Mouse (Mus musculus) midbrain, embryonic 16.5 days (tissue): ENCODE measurements at regions not wholly inside any gene's neighbourhood (a gene's known extent, or its start where the extent isn't known, plus 50 kb on each side); places are given as distances from the start of the nearest gene placed in this dataset.

ENCODE experiments used
- ATAC-seq: fragments of 200-750 bp; cut with Nextera tagmentation; 2 replicates; pipeline ENCODE4 v1.8.0; 2017; ENCODE audit warnings: moderate TSS enrichment
- H3K27ac ChIP-seq: fragments of 300-500 bp; sonication (generic); 2 replicates; pipeline ENCODE4 v1.5.1; 2014; ENCODE audit warnings: mild to moderate bottlenecking, low read length, mixed read lengths
- H3K27me3 ChIP-seq: fragments of 300-500 bp; sonication (generic); 2 replicates; pipeline ENCODE4 v1.6.1; 2014; ENCODE audit warnings: low read depth, low read length, mixed read lengths; ENCODE audit not compliant: control insufficient read depth, insufficient read depth
- H3K36me3 ChIP-seq: fragments of 300-500 bp; sonication (generic); 2 replicates; pipeline ENCODE4 v1.6.1; 2014; ENCODE audit warnings: mild to moderate bottlenecking, low read length, moderate library complexity, mixed read lengths; ENCODE audit not compliant: control insufficient read depth, insufficient read depth
- H3K4me1 ChIP-seq: fragments of 300-500 bp; sonication (generic); 2 replicates; pipeline ENCODE4 v1.6.1; 2014; ENCODE audit warnings: mild to moderate bottlenecking, low read length, mixed read lengths; ENCODE audit not compliant: control insufficient read depth, insufficient read depth
- H3K4me2 ChIP-seq: fragments of 300-500 bp; sonication (generic); 2 replicates; pipeline ENCODE4 v1.6.1; 2014; ENCODE audit warnings: mild to moderate bottlenecking, low read length, mixed read lengths
- H3K4me3 ChIP-seq: fragments of 300-500 bp; sonication (generic); 2 replicates; pipeline ENCODE4 v1.5.1; 2014; ENCODE audit warnings: low read depth, mild to moderate bottlenecking, low read length, moderate library complexity, mixed read lengths
- H3K9ac ChIP-seq: fragments of 300-500 bp; sonication (generic); 2 replicates; pipeline ENCODE4 v1.6.1; 2014; ENCODE audit warnings: low read depth, low read length, mixed read lengths
- H3K9me3 ChIP-seq: fragments of 300-500 bp; sonication (generic); replicated peaks from 2 replicates; pipeline ENCODE4 v1.6.1; 2014; ENCODE audit warnings: mild to moderate bottlenecking, low read length, mixed read lengths; ENCODE audit not compliant: control insufficient read depth, poor library complexity, severe bottlenecking
- WGBS: fragments of 180-500 bp; shearing (Covaris S2); extraction: QIAGEN DNeasy Blood & Tissue Kit; methylation state at CpG from one replicate; pipeline ENCODE4 v1.1.7; 2014; 5-methylcytosine and 5-hydroxymethylcytosine counted together

DNA sequence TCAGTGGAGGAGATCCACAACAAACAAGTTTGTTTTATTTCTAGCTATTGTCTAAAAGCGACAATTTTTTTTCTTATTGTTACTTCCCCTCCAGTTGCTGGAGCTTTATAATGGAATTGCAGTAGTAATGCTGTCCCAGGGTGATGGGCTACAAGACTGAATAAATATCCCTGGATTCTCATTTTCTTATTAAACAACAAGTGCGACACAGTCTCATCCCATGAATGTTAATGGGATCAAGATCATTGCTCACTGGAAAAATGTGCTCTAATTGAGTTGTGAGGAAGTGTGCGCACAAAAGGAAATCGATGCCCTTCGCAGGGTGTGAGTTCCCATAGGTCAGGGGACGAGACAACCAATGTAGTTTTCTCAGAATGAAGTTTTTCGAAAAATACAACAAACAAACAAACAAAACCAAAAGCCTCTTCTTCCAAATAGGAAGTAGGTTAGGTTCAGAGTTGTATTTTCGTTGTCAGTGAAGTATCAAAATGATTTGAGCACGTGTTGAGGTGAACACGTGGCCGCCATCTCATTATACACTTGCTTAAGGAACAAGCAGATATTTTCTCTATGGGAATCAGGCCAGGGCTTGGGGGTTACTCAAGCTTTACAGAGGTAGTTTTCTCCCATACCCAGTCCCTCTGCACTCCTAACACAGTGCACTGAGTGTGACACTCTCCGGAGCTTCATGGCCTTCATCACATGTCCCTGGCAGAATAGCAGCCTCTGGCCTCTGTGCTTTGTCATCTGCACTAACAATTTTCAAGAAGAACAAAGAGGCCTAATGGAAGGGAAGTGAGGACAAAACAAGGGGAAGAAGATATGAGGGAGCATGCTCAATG, 205.7 kb downstream of the Rnf152 start:
- no peak overlapping the region for H3K4me2 ChIP-seq
- no peak for ATAC-seq
- H3K9me3 ChIP-seq = no peaks in the 10 kb centered on the region
- no peak overlapping the region for H3K4me3 ChIP-seq
- H3K27ac ChIP-seq = no peak overlapping the region
- 0 out of 2 replicates have a peak, but pooled peaks cover 2% of the 10 kb centered on the region for H3K4me1 ChIP-seq
- no peaks in the 10 kb centered on the region for H3K27me3 ChIP-seq
- no peaks in the 10 kb centered on the region for H3K36me3 ChIP-seq
- H3K9ac ChIP-seq = no peak overlapping the region
- WGBS = 73% methylated on average over 12 of the region's 12 CpGs

- no peak overlapping the region for H3K4me3 ChIP-seq
- no peaks in the 10 kb centered on the region for H3K27me3 ChIP-seq
- H3K9ac ChIP-seq = no peak overlapping the region
- H3K9me3 ChIP-seq = no peaks in the 10 kb centered on the region
- WGBS = 91% methylated on average over 2 of the region's 2 CpGs
- no peak overlapping the region for H3K27ac ChIP-seq
- H3K36me3 ChIP-seq = no peaks in the 10 kb centered on the region
- H3K4me2 ChIP-seq = no peak overlapping the region
- no peak for ATAC-seq
- H3K4me1 ChIP-seq = 0 out of 2 replicates have a peak, but pooled peaks cover 2% of the 10 kb centered on the region
Measured at GRCm38 (mm10) chr1:105148792-105149191, 207.7 kb downstream of the Rnf152 start.

DNA sequence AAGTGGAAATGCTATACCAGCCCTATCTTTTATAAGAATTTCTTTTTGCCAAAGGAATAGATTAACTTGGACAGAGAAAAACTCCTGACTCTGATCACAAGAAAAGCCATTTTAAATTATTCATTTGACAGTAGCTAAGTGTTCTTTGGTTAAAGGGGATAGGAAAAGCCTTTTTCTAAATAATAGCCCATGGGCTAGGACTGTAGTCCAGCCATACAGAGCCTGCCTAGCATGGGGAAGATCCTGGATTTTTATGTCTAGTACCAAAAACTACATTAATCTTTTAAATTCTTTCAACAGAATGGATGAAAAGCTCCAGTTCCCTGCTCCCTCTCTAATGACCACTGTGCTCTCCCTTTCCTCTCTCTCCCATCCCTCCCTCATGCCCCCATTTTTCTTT, 208.5 kb downstream of the Rnf152 start:
- Histone ChIP-seq H3K4me1 (0 out of 2 replicates have a peak, but pooled peaks cover 2% of the 10 kb centered on the region), H3K4me2 (no peak overlapping the region), H3K27ac (no peak overlapping the region; the same call in 1 of the 2 replicates), H3K27me3 (no peaks in the 10 kb centered on the region), H3K4me3 (no peak overlapping the region), H3K9me3 (no peaks in the 10 kb centered on the region), H3K9ac (no peak overlapping the region), H3K36me3 (no peaks in the 10 kb centered on the region)
- ATAC-seq = peak; percentile 66; the same call in 1 of the 2 replicates

- no peak for ATAC-seq
- H3K4me3 ChIP-seq = no peak overlapping the region
- H3K27me3 ChIP-seq = no peaks in the 10 kb centered on the region
- H3K4me1 ChIP-seq = no peaks in the 10 kb centered on the region
- no peak overlapping the region for H3K4me2 ChIP-seq
- no peaks in the 10 kb centered on the region for H3K9me3 ChIP-seq
- no peak overlapping the region for H3K27ac ChIP-seq
- no peak overlapping the region for H3K9ac ChIP-seq
- WGBS = 84% methylated on average over 4 of the region's 4 CpGs
- H3K36me3 ChIP-seq = no peaks in the 10 kb centered on the region
Measured at GRCm38 (mm10) chr1:105123936-105124335, 232.6 kb downstream of the Rnf152 start.

DNA sequence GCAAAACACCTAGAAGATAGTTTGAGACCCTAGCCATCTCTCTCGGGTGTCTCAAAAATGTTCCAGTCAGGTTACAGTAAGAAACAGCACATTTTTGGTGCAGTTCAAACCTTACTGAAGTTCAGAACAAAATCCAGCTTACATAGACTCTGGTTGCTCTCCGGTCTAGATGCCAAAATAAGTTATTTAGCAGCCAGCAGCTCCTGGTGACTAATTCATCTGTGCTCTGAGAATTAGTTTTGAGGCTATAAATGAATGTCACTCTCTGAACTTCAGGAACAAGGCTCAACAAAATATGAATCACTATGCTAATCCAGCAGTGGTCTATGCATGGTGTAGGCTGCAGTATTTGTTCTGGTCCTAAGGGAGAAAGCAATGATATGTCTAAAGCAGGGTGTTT, 238.6 kb downstream of the Rnf152 start:
- Histone ChIP-seq H3K9me3 (no peaks in the 10 kb centered on the region), H3K27ac (no peak overlapping the region), H3K4me1 (no peaks in the 10 kb centered on the region), H3K9ac (no peak overlapping the region), H3K4me2 (no peak overlapping the region), H3K27me3 (no peaks in the 10 kb centered on the region), H3K4me3 (no peak overlapping the region), H3K36me3 (no peaks in the 10 kb centered on the region)
- WGBS = 86% methylated on average over 2 of the region's 2 CpGs
- no peak for ATAC-seq

- no peaks in the 10 kb centered on the region for H3K27me3 ChIP-seq
- no peaks in the 10 kb centered on the region for H3K36me3 ChIP-seq
- H3K27ac ChIP-seq = no peak overlapping the region
- H3K9ac ChIP-seq = no peak overlapping the region
- 86% methylated on average over 3 of the region's 3 CpGs for WGBS
- no peak overlapping the region for H3K4me2 ChIP-seq
- H3K9me3 ChIP-seq = no peaks in the 10 kb centered on the region
- ATAC-seq = no peak
- H3K4me3 ChIP-seq = no peak overlapping the region
- H3K4me1 ChIP-seq = 0 out of 2 replicates have a peak, but pooled peaks cover 3% of the 10 kb centered on the region
Measured at GRCm38 (mm10) chr1:105116231-105116630, 240.3 kb downstream of the Rnf152 start.

DNA sequence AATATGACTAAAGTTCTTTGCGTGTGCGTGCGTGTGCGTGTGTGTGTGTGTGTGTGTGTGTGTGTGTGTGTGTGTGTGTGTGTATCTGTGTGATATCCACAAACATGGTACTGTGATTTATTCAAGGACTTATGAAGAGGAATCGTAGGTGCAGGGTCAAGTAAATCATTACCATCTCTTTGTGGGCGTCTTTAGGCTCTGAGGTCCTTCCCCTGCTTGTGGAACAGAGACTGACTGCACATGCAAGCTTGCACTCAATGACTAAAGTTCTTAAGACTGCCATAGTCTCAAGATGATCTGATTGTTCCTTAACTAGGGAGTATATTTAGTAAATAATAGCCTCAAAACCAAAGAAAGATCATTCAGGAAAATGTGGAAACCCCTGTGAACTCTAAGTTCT, 241.1 kb downstream of the Rnf152 start:
- Histone ChIP-seq H3K36me3 (no peaks in the 10 kb centered on the region), H3K27ac (no peak overlapping the region), H3K9me3 (no peaks in the 10 kb centered on the region), H3K4me3 (no peak overlapping the region), H3K9ac (no peak overlapping the region), H3K27me3 (no peaks in the 10 kb centered on the region), H3K4me1 (0 out of 2 replicates have a peak, but pooled peaks cover 5% of the 10 kb centered on the region), H3K4me2 (no peak overlapping the region)
- 92% methylated on average over 6 of the region's 6 CpGs for WGBS
- no peak for ATAC-seq

- H3K36me3 ChIP-seq = no peaks in the 10 kb centered on the region
- H3K27ac ChIP-seq = no peak overlapping the region
- 0 out of 2 replicates have a peak, but pooled peaks cover 5% of the 10 kb centered on the region for H3K4me1 ChIP-seq
- 93% methylated on average over 3 of the region's 3 CpGs for WGBS
- ATAC-seq = no peak
- no peak overlapping the region for H3K4me3 ChIP-seq
- H3K4me2 ChIP-seq = no peak overlapping the region
- H3K27me3 ChIP-seq = no peaks in the 10 kb centered on the region
- H3K9me3 ChIP-seq = no peaks in the 10 kb centered on the region
- no peak overlapping the region for H3K9ac ChIP-seq
Measured at GRCm38 (mm10) chr1:105114835-105115234, 241.7 kb downstream of the Rnf152 start.

- H3K9ac ChIP-seq = no peak overlapping the region
- H3K4me1 ChIP-seq = 0 out of 2 replicates have a peak, but pooled peaks cover 5% of the 10 kb centered on the region
- H3K36me3 ChIP-seq = no peaks in the 10 kb centered on the region
- no peaks in the 10 kb centered on the region for H3K27me3 ChIP-seq
- 88% methylated on average over 1 of the region's 1 CpGs for WGBS
- no peaks in the 10 kb centered on the region for H3K9me3 ChIP-seq
- H3K4me3 ChIP-seq = no peak overlapping the region
- no peak overlapping the region for H3K27ac ChIP-seq
- no peak for ATAC-seq
- no peak overlapping the region for H3K4me2 ChIP-seq
Measured at GRCm38 (mm10) chr1:105112762-105113525, 243.6 kb downstream of the Rnf152 start.
